Mouse (Mus musculus): ENCODE measurements around the gene Eml6. TPM values are rescaled to one million over a fixed set of nuclear protein-coding genes. Genes with fewer than 3 reads are reported as not detected.
"Not testable (repeated sequence)": the region's sequence is repeated elsewhere in the genome, so short reads cannot be mapped to it uniquely, and the experiment has no call there.

The Eml6 gene
- polyA plus RNA-seq, 1 experiment from 2014 or later: 0.42 TPM

GRCm38 (mm10) chr11:29884355-29884754 is 141.5 kb downstream of the Eml6 start:
- no peak for DNase-seq (ENCODE audit: low spot score)
- 56% methylated on average over 1 of the region's 1 CpGs for WGBS

GRCm38 (mm10) chr11:29883024-29883423 is 142.8 kb downstream of the Eml6 start:
- no peaks in the 10 kb centered on the region for H3K36me3 ChIP-seq (replicated peaks)
- DNase-seq (ENCODE audit: low spot score): no peak
- H3K4me1 ChIP-seq: peaks cover 3% of the 10 kb centered on the region; the same call in 1 of the 2 replicates
- H3K9me3 ChIP-seq: no peaks in the 10 kb centered on the region
- no peak overlapping the region for H3K27ac ChIP-seq (replicated peaks)
- H3K4me3 ChIP-seq: no peak overlapping the region
- no peaks in the 10 kb centered on the region for H3K27me3 ChIP-seq (replicated peaks; ENCODE audit: low read depth, poor library complexity, severe bottlenecking)
- WGBS: 71% methylated on average over 4 of the region's 4 CpGs

More at GRCm38 (mm10) chr11:29884355-29884754, 141.5 kb downstream of the Eml6 start:
- H3K4me3 ChIP-seq: no peak overlapping the region
- no peaks in the 10 kb centered on the region for H3K9me3 ChIP-seq
- peaks cover 3% of the 10 kb centered on the region; the same call in 1 of the 2 replicates for H3K4me1 ChIP-seq
- no peaks in the 10 kb centered on the region for H3K27me3 ChIP-seq (replicated peaks; ENCODE audit: low read depth, poor library complexity, severe bottlenecking)
- H3K36me3 ChIP-seq (replicated peaks): no peaks in the 10 kb centered on the region
- H3K27ac ChIP-seq (replicated peaks): no peak overlapping the region

- WGBS: 91% methylated on average over 2 of the region's 2 CpGs
Measured at GRCm38 (mm10) chr11:29879641-29880040, 146.2 kb downstream of the Eml6 start.

GRCm38 (mm10) chr11:29877981-29878380 is 147.9 kb downstream of the Eml6 start:
- H3K36me3 ChIP-seq (replicated peaks): no peaks in the 10 kb centered on the region
- WGBS: 87% methylated on average over 1 of the region's 1 CpGs
- H3K4me3 ChIP-seq: no peak overlapping the region
- H3K27me3 ChIP-seq (replicated peaks; ENCODE audit: low read depth, poor library complexity, severe bottlenecking): no peaks in the 10 kb centered on the region
- DNase-seq (ENCODE audit: low spot score): no peak
- no peaks in the 10 kb centered on the region for H3K4me1 ChIP-seq
- H3K9me3 ChIP-seq: no peaks in the 10 kb centered on the region
- no peak overlapping the region for H3K27ac ChIP-seq (replicated peaks)

More at GRCm38 (mm10) chr11:29879641-29880040, 146.2 kb downstream of the Eml6 start:
- Histone ChIP-seq H3K4me1 (peaks cover 3% of the 10 kb centered on the region; the same call in 1 of the 2 replicates), H3K27ac (replicated peaks) (no peak overlapping the region), H3K36me3 (replicated peaks) (no peaks in the 10 kb centered on the region), H3K27me3 (replicated peaks; ENCODE audit: low read depth, poor library complexity, severe bottlenecking) (no peaks in the 10 kb centered on the region), H3K4me3 (no peak overlapping the region), H3K9me3 (no peaks in the 10 kb centered on the region)
- DNase-seq (ENCODE audit: low spot score): no peak

DNA sequence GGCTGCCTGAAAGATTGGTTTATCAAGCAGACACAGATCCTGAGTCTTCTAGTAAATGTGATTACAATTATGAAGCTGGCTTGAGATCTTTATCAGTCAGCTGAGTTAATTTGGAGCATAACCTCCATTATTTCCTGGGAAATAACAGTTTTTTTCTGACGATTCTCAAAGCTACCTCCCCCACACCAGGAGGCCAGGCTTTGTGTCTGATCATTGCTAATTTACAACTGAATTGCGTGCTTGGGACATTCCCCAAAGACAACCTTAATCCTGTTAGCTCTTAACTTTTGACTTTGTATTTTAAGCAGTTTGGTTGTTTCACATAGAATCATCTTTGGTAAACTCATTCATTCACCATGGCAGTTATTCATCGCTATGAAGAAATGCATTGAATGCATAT is 148.6 kb downstream of the Eml6 start:
- no peaks in the 10 kb centered on the region for H3K4me1 ChIP-seq
- H3K4me3 ChIP-seq: no peak overlapping the region
- no peak overlapping the region for H3K27ac ChIP-seq (replicated peaks)
- H3K9me3 ChIP-seq: no peaks in the 10 kb centered on the region
- H3K36me3 ChIP-seq (replicated peaks): no peaks in the 10 kb centered on the region
- no peaks in the 10 kb centered on the region for H3K27me3 ChIP-seq (replicated peaks; ENCODE audit: low read depth, poor library complexity, severe bottlenecking)
- WGBS: 57% methylated on average over 3 of the region's 3 CpGs
- DNase-seq (ENCODE audit: low spot score): no peak

- not testable (repeated sequence) for H3K36me3 ChIP-seq (replicated peaks); H3K27ac ChIP-seq (replicated peaks); H3K4me1 ChIP-seq; H3K4me3 ChIP-seq; H3K27me3 ChIP-seq (replicated peaks; ENCODE audit: low read depth, poor library complexity, severe bottlenecking); H3K9me3 ChIP-seq; DNase-seq (ENCODE audit: low spot score)
- 95% methylated on average over 1 of the region's 1 CpGs for WGBS
Measured at GRCm38 (mm10) chr11:29874781-29875180, 151.1 kb downstream of the Eml6 start.

GRCm38 (mm10) chr11:29870174-29870573 is 155.7 kb downstream of the Eml6 start:
- Histone ChIP-seq H3K4me1 (no peaks in the 10 kb centered on the region), H3K9me3 (no peaks in the 10 kb centered on the region), H3K27ac (replicated peaks) (no peak overlapping the region), H3K27me3 (replicated peaks; ENCODE audit: low read depth, poor library complexity, severe bottlenecking) (no peaks in the 10 kb centered on the region), H3K4me3 (no peak overlapping the region), H3K36me3 (replicated peaks) (no peaks in the 10 kb centered on the region)
- WGBS: 88% methylated on average over 2 of the region's 2 CpGs
- DNase-seq (ENCODE audit: low spot score): no peak

DNA sequence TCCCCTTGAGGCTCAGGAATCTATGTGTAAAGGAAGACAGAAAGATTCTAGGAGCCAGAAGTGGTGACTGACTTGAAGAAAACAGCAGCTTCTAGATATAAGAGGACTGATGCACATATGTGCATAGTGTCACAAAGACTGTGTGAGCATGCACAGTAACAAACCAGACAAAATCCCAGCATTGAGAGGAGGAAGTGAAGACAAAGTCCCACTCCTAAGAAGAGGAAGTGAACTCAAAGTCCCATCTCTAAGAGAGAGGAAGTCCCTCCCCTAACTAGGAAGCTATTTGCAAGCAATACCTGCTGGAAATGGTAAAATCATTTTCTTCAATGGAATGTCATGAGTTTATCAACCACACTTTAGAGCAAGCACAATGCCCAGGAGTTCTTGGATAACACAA is 161.6 kb downstream of the Eml6 start:
- H3K27ac ChIP-seq (replicated peaks): no peak overlapping the region
- H3K4me3 ChIP-seq: no peak overlapping the region
- H3K4me1 ChIP-seq: no peaks in the 10 kb centered on the region
- H3K9me3 ChIP-seq: no peaks in the 10 kb centered on the region
- no peak for DNase-seq (ENCODE audit: low spot score)
- no peaks in the 10 kb centered on the region for H3K27me3 ChIP-seq (replicated peaks; ENCODE audit: low read depth, poor library complexity, severe bottlenecking)
- H3K36me3 ChIP-seq (replicated peaks): no peaks in the 10 kb centered on the region

- 44% methylated on average over 2 of the region's 2 CpGs for WGBS
- no peak overlapping the region for H3K4me3 ChIP-seq
- H3K36me3 ChIP-seq (replicated peaks): no peaks in the 10 kb centered on the region
- H3K4me1 ChIP-seq: no peaks in the 10 kb centered on the region
- H3K9me3 ChIP-seq: no peaks in the 10 kb centered on the region
- H3K27me3 ChIP-seq (replicated peaks; ENCODE audit: low read depth, poor library complexity, severe bottlenecking): no peaks in the 10 kb centered on the region
- H3K27ac ChIP-seq (replicated peaks): no peak overlapping the region
- peak; percentile 27 for DNase-seq (ENCODE audit: low spot score)
Measured at GRCm38 (mm10) chr11:29861750-29862397, 164.0 kb downstream of the Eml6 start.

DNA sequence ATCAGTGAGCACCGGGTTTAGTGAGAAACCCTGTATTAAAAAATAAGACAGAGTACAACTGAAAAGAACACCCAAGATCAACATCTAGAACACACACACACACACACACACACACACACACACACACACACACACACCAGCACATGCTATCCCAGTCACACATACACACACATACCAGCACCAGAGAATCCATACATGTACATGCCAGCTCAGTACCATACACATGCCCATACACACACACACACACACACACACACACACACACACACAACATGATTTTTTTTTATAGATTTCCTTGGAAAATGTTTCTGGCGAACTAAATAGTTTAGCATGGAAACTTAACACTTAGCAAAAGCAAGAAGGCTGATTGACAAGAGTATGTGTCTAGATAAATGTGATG is 164.8 kb downstream of the Eml6 start:
- no peaks in the 10 kb centered on the region for H3K4me1 ChIP-seq
- H3K9me3 ChIP-seq: no peaks in the 10 kb centered on the region
- no peak overlapping the region for H3K4me3 ChIP-seq
- 84% methylated on average over 2 of the region's 2 CpGs for WGBS
- DNase-seq (ENCODE audit: low spot score): no peak
- no peaks in the 10 kb centered on the region for H3K27me3 ChIP-seq (replicated peaks; ENCODE audit: low read depth, poor library complexity, severe bottlenecking)
- H3K36me3 ChIP-seq (replicated peaks): no peaks in the 10 kb centered on the region
- H3K27ac ChIP-seq (replicated peaks): no peak overlapping the region

GRCm38 (mm10) chr11:29840606-29841227 is 185.1 kb downstream of the Eml6 start:
- Histone ChIP-seq H3K9me3 (no peaks in the 10 kb centered on the region), H3K4me1 (no peaks in the 10 kb centered on the region), H3K27ac (replicated peaks) (no peak overlapping the region), H3K36me3 (replicated peaks) (no peaks in the 10 kb centered on the region), H3K27me3 (replicated peaks; ENCODE audit: low read depth, poor library complexity, severe bottlenecking) (no peaks in the 10 kb centered on the region), H3K4me3 (no peak overlapping the region)
- no peak for DNase-seq (ENCODE audit: low spot score)
- WGBS: 89% methylated on average over 3 of the region's 3 CpGs

DNA sequence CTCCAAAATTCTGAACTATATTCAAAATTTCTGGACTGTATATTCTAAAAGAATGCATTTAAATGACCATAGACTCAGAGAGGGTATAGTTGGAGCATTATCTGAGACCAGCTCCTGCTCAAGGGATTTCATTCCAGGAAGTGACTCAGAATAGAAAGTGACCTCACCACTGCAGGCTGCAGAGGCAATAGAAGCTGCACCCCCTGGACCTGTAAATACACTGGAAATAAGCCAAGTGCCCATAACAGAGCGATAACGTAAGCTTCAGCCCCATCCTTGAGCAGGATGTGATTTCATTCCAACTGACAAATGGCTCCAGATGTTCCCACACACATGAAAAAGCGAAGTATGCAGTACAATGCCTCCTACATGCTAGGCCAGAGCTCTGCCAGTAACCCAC is 186.1 kb downstream of the Eml6 start:
- 78% methylated on average over 3 of the region's 3 CpGs for WGBS
- no peak overlapping the region for H3K4me3 ChIP-seq
- H3K27me3 ChIP-seq (replicated peaks; ENCODE audit: low read depth, poor library complexity, severe bottlenecking): no peaks in the 10 kb centered on the region
- H3K27ac ChIP-seq (replicated peaks): no peak overlapping the region
- H3K4me1 ChIP-seq: no peaks in the 10 kb centered on the region
- H3K36me3 ChIP-seq (replicated peaks): no peaks in the 10 kb centered on the region
- H3K9me3 ChIP-seq: no peaks in the 10 kb centered on the region
- no peak for DNase-seq (ENCODE audit: low spot score)

DNA sequence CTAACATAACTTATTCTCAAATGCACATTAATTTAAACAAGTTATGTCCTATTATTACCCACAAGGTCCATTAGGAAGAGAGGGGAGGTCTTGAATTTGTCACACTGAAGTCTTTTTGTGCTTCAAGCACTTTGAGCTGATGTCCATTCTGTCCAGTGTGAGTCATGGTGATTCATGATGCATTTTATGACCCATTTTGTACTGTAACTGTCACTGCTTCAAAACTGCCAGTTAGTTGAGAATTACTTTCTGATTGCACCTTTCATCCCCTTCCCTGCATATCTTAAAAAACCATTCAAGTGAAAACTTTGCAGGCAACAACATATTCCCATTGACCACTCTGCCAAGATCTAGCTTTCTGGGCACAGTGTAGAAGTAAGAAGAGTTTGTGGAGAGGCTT is 188.8 kb downstream of the Eml6 start:
- Histone ChIP-seq H3K36me3 (replicated peaks) (no peaks in the 10 kb centered on the region), H3K4me3 (no peak overlapping the region), H3K4me1 (no peaks in the 10 kb centered on the region)

More for the DNA sequence above, 188.8 kb downstream of the Eml6 start:
- no peak overlapping the region for H3K27ac ChIP-seq (replicated peaks)
- no peaks in the 10 kb centered on the region for H3K9me3 ChIP-seq
- no peaks in the 10 kb centered on the region for H3K27me3 ChIP-seq (replicated peaks; ENCODE audit: low read depth, poor library complexity, severe bottlenecking)
- no peak for DNase-seq (ENCODE audit: low spot score)
